Mouse (Mus musculus) large intestine, adult 2 months (tissue): ENCODE results near the gene Man1c1. TPM values are rescaled to one million over a fixed set of nuclear protein-coding genes. Genes with fewer than 3 reads are reported as not detected.
A peak's percentile ranks its signal among the peaks of the same experiment; 100 is the strongest.

Experiments
- DNase-seq: peaks from one replicate; pipeline ENCODE4 v3.0.0-alpha.2; 2012; ENCODE audit warnings: low read depth, low spot score
- WGBS: fragments of 180-500 bp; shearing (Covaris S2); methylation state at CpG from one replicate; pipeline ENCODE4 v1.1.7; 2018; 5-methylcytosine and 5-hydroxymethylcytosine counted together
- polyA plus RNA-seq: library from polyadenylated mRNA; depleted of rRNA; stranded (reverse); fragments of >200 nt; gene quantifications from 2 replicates; pipeline ENCODE4 v1.2.3, GENCODE M21; 2012; rRNA removed

The Man1c1 gene
- 2.3 and 3.2 TPM in 2 replicates for polyA plus RNA-seq

DNA sequence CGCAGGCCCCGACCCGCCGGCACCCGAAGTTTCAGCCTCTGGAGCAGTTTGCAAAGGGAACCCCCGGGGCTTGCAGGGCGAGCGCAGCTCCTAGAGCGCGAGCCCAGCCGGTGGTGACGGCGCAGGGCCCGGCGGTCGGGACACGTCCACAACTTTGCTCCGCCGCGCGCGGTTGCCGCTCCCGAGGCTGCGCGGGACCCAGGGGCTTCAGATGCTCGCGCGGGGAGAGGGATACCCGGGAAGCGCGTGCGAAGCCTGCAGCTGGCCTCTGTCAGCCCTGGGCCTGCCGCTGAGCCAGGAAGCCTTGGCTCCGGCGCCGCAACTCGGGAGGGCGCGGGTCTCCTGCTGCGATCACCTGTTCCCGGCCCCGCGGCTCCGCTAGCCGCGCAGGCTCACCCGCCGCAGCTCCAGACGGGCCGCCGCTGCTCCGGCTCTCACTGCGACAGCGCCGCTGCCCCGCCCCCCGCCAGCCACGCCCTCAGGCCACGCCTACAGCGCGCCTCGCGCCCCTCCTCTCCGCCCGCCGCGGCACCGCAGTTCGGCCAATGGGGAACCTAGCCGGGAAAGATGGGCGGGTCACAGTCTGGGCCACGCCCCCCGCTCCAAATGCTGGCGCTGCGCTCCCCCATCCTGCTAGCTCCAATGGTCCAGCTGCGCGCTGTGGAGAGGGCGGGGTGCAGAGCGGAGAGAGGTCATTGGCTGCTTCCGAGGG lies at the start of gene Man1c1:
Gene Man1c1 (minus strand): TSS at position 456 of the 712 bp plus-strand sequence.
- WGBS: 2% methylated on average over 81 of the region's 81 CpGs
- DNase-seq: peak; percentile 47

GRCm38 (mm10) chr4:134753516-134754261 lies 49.6 kb upstream of the Man1c1 start:
- 60% methylated on average over 17 of the region's 17 CpGs for WGBS
- DNase-seq: no peak

DNA sequence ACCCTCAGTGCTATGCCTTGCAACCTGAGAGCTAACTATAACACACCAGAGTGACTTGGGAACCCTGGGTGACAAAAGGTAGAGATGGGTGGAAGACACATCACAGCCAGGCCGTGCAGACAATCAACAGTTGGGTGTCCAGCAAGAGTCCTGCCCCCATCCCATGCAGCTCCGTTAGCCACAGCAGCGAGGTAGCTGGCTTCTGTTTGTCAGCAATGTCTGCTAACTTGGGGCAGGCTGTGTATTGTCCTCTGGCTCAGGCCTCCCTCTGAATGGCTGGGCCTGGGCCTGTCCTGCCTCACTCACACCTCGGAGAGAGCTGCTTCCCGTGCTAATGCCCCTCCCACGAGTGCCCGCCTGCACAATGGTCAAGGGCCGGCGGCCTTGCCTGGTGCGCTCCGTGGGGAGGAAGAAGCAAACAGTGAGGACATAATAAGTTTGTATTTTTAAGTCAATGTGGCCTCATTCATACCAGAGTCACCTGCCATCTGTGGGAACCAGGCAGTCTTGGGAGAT lies 48.9 kb upstream of the Man1c1 start:
- no peak for DNase-seq
- WGBS: 87% methylated on average over 11 of the region's 11 CpGs

GRCm38 (mm10) chr4:134751682-134752380 lies 47.7 kb upstream of the Man1c1 start:
- 64% methylated on average over 18 of the region's 18 CpGs for WGBS
- DNase-seq: no peak

DNA sequence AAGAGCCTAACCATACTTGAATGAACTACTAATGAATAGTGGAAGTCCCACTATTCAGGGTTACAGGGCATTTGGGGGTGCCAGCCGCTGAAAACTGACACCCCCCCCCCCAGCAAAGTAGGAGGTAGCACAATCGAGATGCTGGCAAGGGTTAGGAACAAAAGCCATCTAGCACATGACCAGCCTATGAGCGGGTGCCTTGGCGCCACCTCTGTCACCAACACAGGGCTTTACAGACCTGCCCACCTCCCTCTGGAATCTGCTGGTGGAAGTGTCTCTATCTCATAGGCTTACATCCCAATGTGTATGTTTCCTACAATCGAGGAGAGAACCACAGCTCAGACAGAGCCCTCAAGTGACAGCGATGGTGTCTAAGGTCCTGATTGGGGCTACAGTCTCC lies 46.7 kb upstream of the Man1c1 start:
- no peak for DNase-seq
- 83% methylated on average over 6 of the region's 6 CpGs for WGBS

- DNase-seq: no peak
- 34% methylated on average over 5 of the region's 5 CpGs for WGBS
Observed at GRCm38 (mm10) chr4:134750263-134750662, 46.2 kb upstream of the Man1c1 start.

DNA sequence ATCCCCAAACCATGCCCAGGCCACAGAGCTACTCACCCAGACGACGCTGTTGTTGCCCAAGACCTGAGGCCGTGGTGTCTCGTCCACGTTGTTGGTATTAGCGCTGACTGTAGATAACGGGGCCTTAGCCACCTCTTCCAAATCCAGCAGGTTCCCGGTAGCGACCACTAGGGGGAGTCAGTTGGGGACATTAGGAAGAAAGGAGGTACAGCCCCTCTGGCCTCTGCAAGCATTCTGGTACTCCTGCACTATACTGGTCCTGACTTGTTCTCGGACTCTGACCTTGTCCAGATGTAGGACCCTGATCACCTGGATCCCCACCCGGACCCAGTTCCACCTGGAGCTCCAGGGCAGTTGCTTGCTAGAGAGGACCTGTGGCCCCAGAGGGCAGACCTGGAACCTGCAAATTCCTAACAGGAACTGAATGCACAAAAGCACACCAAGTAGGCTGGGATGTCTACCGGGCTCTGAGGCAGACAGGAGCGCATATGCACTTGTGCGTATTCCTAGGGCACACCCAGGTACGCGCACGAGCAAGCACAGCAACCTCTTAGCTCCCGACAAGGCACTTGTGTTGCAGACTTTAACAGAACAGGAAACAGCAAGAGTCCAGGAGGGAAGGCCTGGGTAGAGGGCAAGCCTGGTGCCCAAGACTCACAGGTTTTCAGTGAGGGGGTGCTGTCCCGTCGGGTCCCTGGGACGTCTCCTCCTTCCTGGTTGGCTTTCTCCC lies 45.4 kb upstream of the Man1c1 start:
- WGBS: 74% methylated on average over 21 of the region's 21 CpGs
- DNase-seq: no peak

- DNase-seq: no peak
- WGBS: 85% methylated on average over 16 of the region's 16 CpGs
Observed at GRCm38 (mm10) chr4:134745900-134746661, 42.0 kb upstream of the Man1c1 start.

DNA sequence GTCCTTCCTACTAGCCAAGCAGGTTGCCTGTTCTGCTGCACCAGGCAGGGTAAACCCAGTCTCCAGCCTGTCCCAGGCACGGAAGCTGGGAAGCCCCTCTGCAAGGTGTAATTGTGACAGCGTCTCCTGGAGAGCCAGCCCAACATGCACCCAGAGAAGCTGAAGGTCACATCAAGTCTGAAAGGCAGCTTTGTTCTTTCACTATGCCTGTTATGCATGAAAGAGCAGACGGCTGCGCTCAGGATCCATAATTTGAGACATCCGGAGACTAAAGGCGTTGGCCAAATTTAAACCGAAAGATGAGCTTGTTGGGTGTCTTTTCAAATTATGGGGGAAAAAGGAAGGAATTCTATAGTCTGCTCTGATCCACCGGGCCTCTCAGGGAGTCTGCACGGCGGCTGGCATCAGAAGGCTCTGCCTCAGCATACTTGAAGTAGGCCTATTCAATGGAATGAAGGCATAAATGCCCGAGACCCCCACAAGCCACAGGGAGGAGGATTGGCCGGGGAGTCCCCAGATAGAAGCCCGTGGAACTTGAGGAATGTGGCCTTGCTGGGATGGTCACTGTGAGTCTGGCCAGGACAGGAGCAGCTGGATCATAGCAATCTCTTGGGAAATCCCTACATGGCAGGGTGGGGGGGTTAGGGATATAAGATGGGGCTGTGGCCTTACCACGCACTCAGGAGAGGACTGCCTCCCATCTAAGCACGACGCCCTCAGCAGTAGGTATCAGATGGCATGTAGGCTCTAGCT lies 40.0 kb upstream of the Man1c1 start:
- no peak for DNase-seq
- 74% methylated on average over 16 of the region's 16 CpGs for WGBS

DNA sequence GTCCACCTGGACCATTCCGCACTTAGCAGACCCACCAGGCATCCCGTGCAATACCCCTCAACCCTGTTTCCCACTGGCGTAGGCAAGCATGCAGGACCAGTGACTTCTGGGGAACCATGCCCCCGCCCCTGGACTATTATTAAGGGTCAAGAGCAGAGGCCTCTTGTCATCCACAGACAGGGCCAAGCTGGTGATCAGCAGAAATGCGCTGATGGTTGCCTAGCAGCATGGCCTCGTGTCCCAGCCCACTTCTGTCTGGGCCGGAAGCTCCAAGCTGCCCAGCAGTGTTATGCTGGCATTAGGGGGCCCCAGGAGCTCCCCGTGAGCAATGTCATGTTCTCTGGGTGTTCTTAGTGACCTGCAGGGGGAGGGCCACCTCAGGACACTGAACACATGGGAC lies 37.9 kb upstream of the Man1c1 start:
- no peak for DNase-seq
- WGBS: 88% methylated on average over 8 of the region's 8 CpGs

DNA sequence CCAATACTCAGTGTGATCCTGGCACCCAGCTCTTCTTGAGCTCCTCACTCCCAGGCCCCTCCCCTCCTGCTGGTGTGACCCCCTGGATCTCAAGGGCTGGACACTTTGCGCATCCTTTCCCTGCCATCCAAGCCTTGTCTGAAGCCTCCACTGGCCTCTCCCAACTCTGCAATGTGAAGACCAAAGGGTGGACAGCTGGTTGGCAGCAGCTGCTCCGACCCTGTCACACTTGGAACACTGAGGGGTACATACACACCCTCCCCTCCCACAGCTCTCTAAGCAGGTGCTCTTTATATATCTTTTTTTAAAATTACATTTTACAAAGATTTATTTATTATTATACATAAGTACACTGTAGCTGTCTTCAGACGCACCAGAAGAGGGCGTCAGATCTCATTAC lies 36.1 kb upstream of the Man1c1 start:
- no peak for DNase-seq
- WGBS: 94% methylated on average over 4 of the region's 4 CpGs

DNA sequence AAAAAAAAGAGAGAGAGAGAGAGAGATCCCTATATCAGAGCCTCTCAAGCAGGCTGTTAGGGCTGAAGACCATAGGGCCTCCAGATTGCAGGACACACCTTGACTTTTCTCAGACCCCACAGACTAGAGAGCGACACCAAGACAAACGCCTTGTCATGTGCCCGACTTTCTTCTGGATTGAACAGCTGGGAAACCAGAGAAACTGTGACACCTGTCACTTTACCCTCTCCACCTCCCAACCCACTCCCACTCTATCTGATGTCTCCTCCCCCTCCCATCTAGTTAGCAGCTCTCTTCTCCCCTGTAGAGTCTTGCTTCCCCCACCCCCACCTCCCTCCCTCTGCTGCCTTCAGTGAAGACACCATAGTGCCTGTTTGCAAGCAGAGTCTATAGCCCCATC lies 35.4 kb upstream of the Man1c1 start:
- 85% methylated on average over 3 of the region's 3 CpGs for WGBS
- no peak for DNase-seq

DNA sequence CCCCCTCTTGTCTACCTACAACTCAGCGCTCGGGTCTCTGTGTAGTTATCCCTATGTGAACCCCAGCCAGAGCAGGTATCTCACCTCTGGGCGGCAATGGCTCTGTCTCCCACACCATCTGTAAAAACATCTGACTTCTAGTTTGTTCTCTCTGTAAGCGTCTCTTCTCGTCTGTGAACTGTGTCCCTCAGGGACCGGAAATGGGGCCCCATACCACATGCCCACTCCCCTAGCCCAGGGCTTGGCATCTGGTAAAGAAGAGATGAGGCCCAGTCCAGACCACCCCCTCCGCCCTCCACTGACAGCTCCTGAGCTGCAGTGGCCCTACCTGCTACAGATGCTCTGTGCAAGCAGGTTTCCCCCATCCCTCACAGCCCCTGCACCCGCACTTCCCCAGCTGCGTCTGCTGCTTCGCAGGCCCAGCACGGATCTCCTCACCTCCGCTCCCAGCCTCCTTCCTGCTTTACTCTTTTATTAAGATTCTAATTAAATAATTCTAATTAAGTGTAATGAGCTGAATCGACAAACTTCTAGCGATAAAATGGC lies 33.3 kb upstream of the Man1c1 start:
- WGBS: 83% methylated on average over 14 of the region's 14 CpGs
- no peak for DNase-seq

DNA sequence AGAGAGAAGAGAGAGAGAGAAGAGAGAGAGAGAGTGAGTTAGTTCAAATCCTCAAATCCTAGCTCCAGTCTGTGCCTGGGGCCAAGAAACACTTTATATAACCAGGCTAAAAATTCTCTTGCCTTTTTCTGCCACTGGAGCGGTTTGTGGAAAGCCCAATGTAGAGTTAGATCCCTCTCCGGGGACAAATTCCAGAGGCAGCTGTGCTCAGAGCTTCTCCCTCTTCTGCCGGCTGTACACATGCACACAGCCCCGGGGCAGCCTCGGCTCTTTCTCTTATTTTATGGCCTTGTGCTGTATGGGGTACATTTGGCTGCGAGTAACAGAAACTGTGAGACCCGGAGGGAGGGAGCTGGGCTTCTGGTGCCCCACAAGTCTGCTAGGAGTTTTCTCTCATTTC lies 32.1 kb upstream of the Man1c1 start:
- no peak for DNase-seq
- WGBS: 55% methylated on average over 7 of the region's 7 CpGs

- DNase-seq: no peak
- WGBS: 19% methylated on average over 9 of the region's 9 CpGs
Observed at GRCm38 (mm10) chr4:134734629-134735081, 30.6 kb upstream of the Man1c1 start.

GRCm38 (mm10) chr4:134734038-134734628 lies 30.0 kb upstream of the Man1c1 start:
- DNase-seq: no peak
- 2% methylated on average over 13 of the region's 13 CpGs for WGBS

DNA sequence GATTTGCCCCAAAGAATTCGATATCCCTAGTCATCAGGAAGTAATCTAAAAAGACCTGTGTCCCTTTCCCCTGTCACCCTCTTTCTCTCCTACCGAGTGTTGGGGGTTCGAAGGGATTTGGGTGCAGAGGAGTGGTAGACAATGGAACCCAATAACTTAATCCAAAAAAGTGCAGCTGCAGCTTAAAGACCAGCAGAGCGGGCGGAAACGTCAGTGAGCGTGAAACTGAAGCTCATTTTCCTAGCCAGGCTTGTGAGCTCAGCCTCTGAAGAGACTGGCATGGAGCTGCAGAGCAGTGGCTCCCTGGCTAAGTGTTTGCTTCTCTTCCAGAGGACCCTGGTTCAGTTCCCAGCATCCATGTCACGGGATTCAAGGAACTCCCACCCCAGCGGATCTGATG lies 29.3 kb upstream of the Man1c1 start:
- 68% methylated on average over 9 of the region's 9 CpGs for WGBS

DNA sequence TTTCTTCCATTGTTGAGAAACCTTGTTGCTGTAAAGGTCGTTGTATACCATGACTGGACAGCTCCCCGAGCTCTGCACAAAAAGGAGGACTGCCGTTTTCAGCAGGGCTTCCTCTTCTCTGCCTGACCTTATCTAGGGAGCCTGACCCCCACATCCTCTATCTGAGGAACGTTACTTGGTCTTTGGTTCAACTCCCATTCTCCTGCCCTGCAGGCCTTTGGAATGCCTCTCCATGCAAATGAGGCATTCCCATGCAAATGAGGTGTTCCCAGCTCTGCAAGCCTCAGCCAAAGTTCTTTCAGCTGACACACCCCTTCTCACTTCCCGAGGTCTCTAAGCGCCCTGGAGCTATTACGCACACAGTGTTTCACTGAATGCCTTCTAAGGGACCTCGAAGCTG lies 26.0 kb upstream of the Man1c1 start:
- no peak for DNase-seq
- 13% methylated on average over 8 of the region's 8 CpGs for WGBS

More for the DNA sequence above, 29.3 kb upstream of the Man1c1 start:
- no peak for DNase-seq
